31 mouse cellular contexts compared by ENCODE assay signal in the genomic region with DNA sequence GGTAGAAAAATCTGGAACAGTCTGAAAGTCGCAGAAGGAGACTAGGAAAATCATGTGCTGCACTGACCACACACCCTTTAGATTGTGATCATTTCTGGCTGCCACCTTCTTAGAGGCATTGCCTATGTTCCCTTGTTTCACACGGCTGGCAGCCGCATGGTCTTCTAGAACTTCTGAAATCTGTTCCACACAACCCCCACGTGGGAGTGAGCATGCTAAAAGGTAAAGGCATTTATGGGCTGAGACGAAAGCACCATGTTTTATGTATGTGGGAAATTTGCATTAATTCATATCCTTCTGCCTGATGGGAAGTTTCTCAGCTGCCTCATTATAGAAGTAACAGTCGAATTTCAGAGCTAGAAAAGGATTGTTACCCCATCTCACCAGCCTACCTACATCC.
DNase-seq lines count a peak whose midpoint lies in the region; ATAC-seq and TF ChIP-seq lines count a peak whose summit lies in the region.
"Had no signal": no experiment of that assay in that cellular context is flagged by ENCODE, and none has a peak within 500 bp of the region (broad histone marks: within the 10 kb centered on the region; RNA-seq: fewer than 3 reads in every experiment).

No protein-coding gene starts in this region.

- H3K36me3 ChIP-seq in megakaryocyte, embryonic 14.5 days (replicated peaks; ENCODE audit: low read length) = peaks cover 51% of the 10 kb centered on the region
- H3K36me3 ChIP-seq: embryonic facial prominence, embryonic 10.5 days; embryonic facial prominence, embryonic 15.5 days; hindbrain, embryonic 10.5 days; hindbrain, embryonic 15.5 days; kidney, embryonic 15.5 days; limb, embryonic 12.5 days; liver, embryonic 15.5 days; midbrain, embryonic 12.5 days had no signal

- peak overlapping the region; percentile 88 for H3K4me3 ChIP-seq in megakaryocyte, embryonic 14.5 days (replicated peaks)
- H3K4me3 ChIP-seq: embryonic facial prominence, embryonic 10.5 days; embryonic facial prominence, embryonic 15.5 days; hindbrain, embryonic 10.5 days; hindbrain, embryonic 15.5 days; kidney, embryonic 15.5 days; limb, embryonic 12.5 days; liver, embryonic 15.5 days; midbrain, embryonic 12.5 days had no signal

- TF ChIP-seq CTCF in brain, embryonic 14.5 days (IDR thresholded peaks at IDR 0.05; ENCODE audit: borderline replicate concordance, extremely low read depth, insufficient read depth, insufficient read length) = no peak

- H3K4me1 ChIP-seq in megakaryocyte, embryonic 14.5 days = peaks cover 100% of the 10 kb centered on the region
- H3K4me1 ChIP-seq: embryonic facial prominence, embryonic 10.5 days; embryonic facial prominence, embryonic 15.5 days; hindbrain, embryonic 10.5 days; hindbrain, embryonic 15.5 days; kidney, embryonic 15.5 days; limb, embryonic 12.5 days; liver, embryonic 15.5 days; midbrain, embryonic 12.5 days had no signal

- no peak for DNase-seq in frontal cortex, postnatal 25 days (ENCODE audit: low spot score in 2 of 2)
- DNase-seq in brain, adult 2 months (ENCODE audit: low read depth, low spot score) = peak; percentile 74
- DNase-seq in brain, embryonic 14.5 days (ENCODE audit: low read depth) = peak; percentile 40
- no peak for DNase-seq in spleen, postnatal 14 days (ENCODE audit: low spot score in 2 of 2)
- DNase-seq: adrenal gland, adult 2 months; adrenal gland, postnatal 36 days; B cell, adult 2 months; cerebellum, adult 8-10 months; cerebellum, postnatal 25 days; gastrocnemius, postnatal 14 days; heart, postnatal 14 days; kidney, adult 11 months; kidney, postnatal 25 days; lung, embryonic 14.5 days; lung, postnatal 14 days; thymus, adult 18-20 months; thymus, postnatal 25 days had no signal

- TF ChIP-seq POLR2A in brain, embryonic 14.5 days (IDR thresholded peaks at IDR 0.05; ENCODE audit: borderline replicate concordance, extremely low read depth, insufficient read depth, insufficient read length, poor library complexity, severe bottlenecking) = no peak

- no peaks in the 10 kb centered on the region for H3K9me3 ChIP-seq in megakaryocyte, embryonic 14.5 days
- H3K9me3 ChIP-seq: embryonic facial prominence, embryonic 10.5 days; embryonic facial prominence, embryonic 15.5 days; hindbrain, embryonic 10.5 days; hindbrain, embryonic 15.5 days; kidney, embryonic 15.5 days; limb, embryonic 12.5 days; liver, embryonic 15.5 days; midbrain, embryonic 12.5 days had no signal

- peak; percentile 55 for ATAC-seq in frontal cortex, adult (ENCODE audit: low TSS enrichment)
- no peak for ATAC-seq in megakaryocyte, adult 5-6 weeks (ENCODE audit: poor library complexity, severe bottlenecking)
- ATAC-seq: activated CD4-positive, CD25-positive, alpha-beta regulatory T cell, adult 4 months; inflammation-experienced regulatory T-cells, adult 6 months had no signal

- no peaks in the 10 kb centered on the region for H3K27me3 ChIP-seq in megakaryocyte, embryonic 14.5 days (replicated peaks)
- H3K27me3 ChIP-seq: CH12.LX; embryonic facial prominence, embryonic 15.5 days; hindbrain, embryonic 15.5 days; kidney, embryonic 15.5 days; limb, embryonic 12.5 days; liver, embryonic 15.5 days had no signal

Comparison
In these comparisons a context has a peak if more than half of its experiments do, and no peak if none do; other contexts are left out.
1. DNase-seq: peak in brain, adult 2 months (single experiment) and brain, embryonic 14.5 days (single experiment); none in frontal cortex, postnatal 25 days (0 of 2) and spleen, postnatal 14 days (0 of 2).